In the genomic region with DNA sequence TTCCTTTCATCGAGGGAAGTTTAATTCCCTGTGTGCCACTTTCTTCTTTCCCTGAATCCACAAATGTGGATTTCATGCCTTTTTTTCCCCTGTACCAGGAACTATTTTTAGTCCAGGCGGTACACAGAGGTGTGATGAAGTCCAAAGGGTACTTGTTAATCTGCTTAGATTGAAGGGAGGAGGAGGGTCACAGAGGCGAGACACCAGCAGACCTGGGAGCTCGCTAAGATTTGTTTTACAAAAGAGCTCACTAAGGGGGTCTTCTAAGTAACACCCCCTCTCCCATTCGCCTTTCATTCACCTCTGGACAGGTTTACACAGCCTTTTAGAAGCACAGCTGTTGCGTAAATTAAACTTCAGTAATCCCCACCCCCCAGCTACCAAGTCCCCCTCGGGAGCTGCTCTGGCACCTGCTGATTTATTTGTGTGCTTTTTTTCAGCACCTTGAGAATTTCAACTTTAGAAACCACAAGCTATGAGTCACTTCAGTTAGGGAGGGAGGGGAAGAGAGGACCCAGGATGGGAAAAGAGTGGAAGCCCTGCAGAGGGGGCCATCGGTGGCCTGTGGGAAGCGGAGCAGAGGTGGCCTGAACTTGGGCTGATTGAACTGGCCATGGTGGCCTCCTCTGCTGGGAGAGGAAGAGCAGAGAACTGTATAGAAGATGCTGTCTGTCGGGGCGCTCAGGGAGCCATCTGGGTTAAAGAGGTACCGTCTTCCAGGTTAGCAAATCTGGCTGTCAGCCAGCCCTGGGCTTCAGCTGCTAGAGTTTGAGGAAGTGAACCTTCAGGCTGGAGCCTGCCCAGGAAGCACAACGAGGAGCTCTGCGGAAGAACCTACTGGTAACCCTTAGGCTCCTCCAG, we compare ENCODE assay signal across 8 mouse cellular contexts.
DNase-seq lines count a peak whose midpoint lies in the region; ATAC-seq and TF ChIP-seq lines count a peak whose summit lies in the region.

No protein-coding gene starts in this region.

- H3K4me2 ChIP-seq in forebrain, embryonic 11.5 days (ENCODE audit: low read depth, low read length, severe bottlenecking), result no peak overlapping the region
- H3K4me2 ChIP-seq in forebrain, postnatal 0 days (ENCODE audit: low read depth), result no peak overlapping the region
- peak overlapping the region; percentile 35 for H3K4me2 ChIP-seq in intestine, postnatal 0 days (replicated peaks; ENCODE audit: low read depth)
- H3K4me2 ChIP-seq in stomach, embryonic 15.5 days, result peak overlapping the region; percentile 38

- H3K27ac ChIP-seq in forebrain, embryonic 11.5 days (ENCODE audit: low read depth, low read length), result no peak overlapping the region
- H3K27ac ChIP-seq in forebrain, postnatal 0 days (ENCODE audit: low read depth, low read length), result no peak overlapping the region
- no peak overlapping the region for H3K27ac ChIP-seq in intestine, postnatal 0 days (ENCODE audit: low read depth, low read length)
- H3K27ac ChIP-seq in stomach, embryonic 15.5 days, result peak overlapping the region; percentile 89

- CTCF ChIA-PET in Patski (lab: Charles Lee), result interaction anchor here (0.6 to 1.9 kb wide), 2 partner anchors 13 to 28 kb away, joined by 3 to 5 read pairs; no protein-coding TSS in a partner anchor

- no peak for TF ChIP-seq CTCF in forebrain, postnatal 0 days (IDR thresholded peaks at IDR 0.05; ENCODE audit: low read depth)
- TF ChIP-seq CTCF in Patski (IDR thresholded peaks at IDR 0.05), result no peak
- no peak for TF ChIP-seq CTCF in intestine, postnatal 0 days (IDR thresholded peaks at IDR 0.05; ENCODE audit: low read depth)

- H3K36me3 ChIP-seq in forebrain, embryonic 11.5 days (ENCODE audit: control insufficient read depth, insufficient read depth, low read length), result no peaks in the 10 kb centered on the region
- H3K36me3 ChIP-seq in forebrain, postnatal 0 days (ENCODE audit: insufficient read depth), result no peaks in the 10 kb centered on the region
- no peaks in the 10 kb centered on the region for H3K36me3 ChIP-seq in intestine, postnatal 0 days (ENCODE audit: control insufficient read depth, insufficient read depth)
- H3K36me3 ChIP-seq in stomach, embryonic 15.5 days, result no peaks in the 10 kb centered on the region

- POLR2A ChIA-PET in Patski (lab: Charles Lee), result interaction anchor here (0.7 kb wide), 1 partner anchor 28 kb away, joined by 3 read pairs; no protein-coding TSS in a partner anchor

- H3K4me1 ChIP-seq in forebrain, embryonic 11.5 days (replicated peaks; ENCODE audit: control insufficient read depth, insufficient read depth, low read length), result peaks cover 8% of the 10 kb centered on the region; the same call in 1 of the 2 replicates
- peaks cover 12% of the 10 kb centered on the region for H3K4me1 ChIP-seq in forebrain, postnatal 0 days (ENCODE audit: insufficient read depth)
- H3K4me1 ChIP-seq in intestine, postnatal 0 days (replicated peaks; ENCODE audit: control insufficient read depth, insufficient read depth, low read length), result no peaks in the 10 kb centered on the region
- H3K4me1 ChIP-seq in stomach, embryonic 15.5 days, result peaks cover 13% of the 10 kb centered on the region

- ATAC-seq in forebrain, embryonic 11.5 days (replicated peaks; ENCODE audit: low FRiP score), result peak; percentile 54; the same call in 1 of the 2 replicates
- no peak for ATAC-seq in forebrain, postnatal 0 days
- ATAC-seq in Patski, result no peak
- ATAC-seq in intestine, postnatal 0 days, result peak; percentile 67
- ATAC-seq in stomach, embryonic 15.5 days (ENCODE audit: insufficient read depth, low FRiP score, low read depth), result peak; percentile 75
- no peak for ATAC-seq in frontal cortex, adult (ENCODE audit: low TSS enrichment)

- no peak overlapping the region for H3K4me3 ChIP-seq in forebrain, embryonic 11.5 days (ENCODE audit: low read depth, low read length)
- no peak overlapping the region for H3K4me3 ChIP-seq in forebrain, postnatal 0 days (ENCODE audit: low read depth, low read length)
- no peak overlapping the region for H3K4me3 ChIP-seq in intestine, postnatal 0 days (ENCODE audit: low read depth, low read length)
- peak overlapping the region; percentile 13; the same call in 1 of the 2 replicates for H3K4me3 ChIP-seq in stomach, embryonic 15.5 days (replicated peaks)

- peaks cover 9% of the 10 kb centered on the region; the same call in 1 of the 2 replicates for H3K9me3 ChIP-seq in forebrain, embryonic 11.5 days (ENCODE audit: control insufficient read depth, low read length)
- H3K9me3 ChIP-seq in forebrain, postnatal 0 days (ENCODE audit: low read length), result no peaks in the 10 kb centered on the region
- H3K9me3 ChIP-seq in intestine, postnatal 0 days (ENCODE audit: control insufficient read depth), result 0 out of 2 replicates have a peak, but pooled peaks cover 3% of the 10 kb centered on the region
- no peaks in the 10 kb centered on the region for H3K9me3 ChIP-seq in stomach, embryonic 15.5 days

- in situ Hi-C loops in Patski (cut with MboI; ENCODE audit: low pct_unique_long_range_greater_than_20kb), result no loop called here

- no peak for DNase-seq in forebrain, embryonic 11.5 days (ENCODE audit: low spot score)
- DNase-seq in forebrain, postnatal 0 days, result no peak
- DNase-seq in Patski (ENCODE audit: low read depth, low spot score), result peak; percentile 24
- peak; percentile 69 to 77 for DNase-seq in lung, adult 18-20 months
- DNase-seq in right cerebral cortex, postnatal 36 days (ENCODE audit: low spot score in 2 of 2), result no peak

- no peaks in the 10 kb centered on the region for H3K27me3 ChIP-seq in forebrain, embryonic 11.5 days (ENCODE audit: control insufficient read depth, insufficient read depth, low read length)
- no peaks in the 10 kb centered on the region for H3K27me3 ChIP-seq in forebrain, postnatal 0 days (ENCODE audit: insufficient read depth, low read length)
- H3K27me3 ChIP-seq in Patski, result no peaks in the 10 kb centered on the region
- no peaks in the 10 kb centered on the region for H3K27me3 ChIP-seq in intestine, postnatal 0 days (replicated peaks; ENCODE audit: control insufficient read depth, insufficient read depth, low read length)
- H3K27me3 ChIP-seq in stomach, embryonic 15.5 days (replicated peaks), result no peaks in the 10 kb centered on the region

- H3K9ac ChIP-seq in forebrain, embryonic 11.5 days (ENCODE audit: low read length), result no peak overlapping the region
- no peak overlapping the region for H3K9ac ChIP-seq in forebrain, postnatal 0 days
- H3K9ac ChIP-seq in intestine, postnatal 0 days (ENCODE audit: low read depth, low read length), result no peak overlapping the region
- no peak overlapping the region for H3K9ac ChIP-seq in stomach, embryonic 15.5 days

- WGBS in forebrain, embryonic 11.5 days, result 19% methylated on average over 14 of the region's 14 CpGs
- WGBS in forebrain, postnatal 0 days, result 20% methylated on average over 14 of the region's 14 CpGs
- 16% methylated on average over 14 of the region's 14 CpGs for WGBS in intestine, postnatal 0 days
- 15% methylated on average over 14 of the region's 14 CpGs for WGBS in stomach, embryonic 15.5 days

Comparison
In these comparisons a context has a peak if more than half of its experiments do, and no peak if none do; other contexts are left out.
1. ATAC-seq: peak in forebrain, embryonic 11.5 days (single experiment), intestine, postnatal 0 days (single experiment) and stomach, embryonic 15.5 days (single experiment); none in forebrain, postnatal 0 days (single experiment), Patski (single experiment) and frontal cortex, adult (single experiment).
2. DNase-seq: peak in Patski (single experiment) and lung, adult 18-20 months (2 of 2); none in forebrain, embryonic 11.5 days (single experiment), forebrain, postnatal 0 days (single experiment) and right cerebral cortex, postnatal 36 days (0 of 2).
3. H3K4me2 ChIP-seq: peak in intestine, postnatal 0 days (single experiment) and stomach, embryonic 15.5 days (single experiment); none in forebrain, embryonic 11.5 days (single experiment) and forebrain, postnatal 0 days (single experiment).